Mouse (Mus musculus) gastrocnemius, postnatal 10 days (tissue): ENCODE measurements around the gene Tor4a. TPM values are rescaled to one million over a fixed set of nuclear protein-coding genes. Genes with fewer than 3 reads are reported as not detected.
A peak's percentile ranks its signal among the peaks of the same experiment; 100 is the strongest.

Source experiments
- DNase-seq: peaks from one replicate; pipeline ENCODE4 v3.0.0; 2021; ENCODE audit warnings: mixed read lengths
- total RNA-seq, 2 experiments: library from RNA; stranded (reverse); gene quantifications; 2 replicates each; pipeline ENCODE4 v1.2.3; 2021

Tor4a gene
- total RNA-seq, 2 experiments from 2014 or later: 1.9 to 2.9 TPM

- DNase-seq: peak; percentile 92
Observed at GRCm38 (mm10) chr2:25224766-25225752, 28.4 kb upstream of the Tor4a start.

GRCm38 (mm10) chr2:25224492-25224765 lies 27.7 kb upstream of the Tor4a start, which contains the start of gene Tubb4b:
TSS of gene Tubb4b (minus strand) at chr2:25224702.
- DNase-seq: no peak

GRCm38 (mm10) chr2:25223681-25224491 lies 27.2 kb upstream of the Tor4a start:
- DNase-seq: peak; percentile 78

- DNase-seq: no peak
Observed at GRCm38 (mm10) chr2:25221331-25221772, 24.7 kb upstream of the Tor4a start.

GRCm38 (mm10) chr2:25218445-25218844 lies 21.8 kb upstream of the Tor4a start, which contains the start of gene Fam166a:
TSS of gene Fam166a (plus strand) at chr2:25218745.
- no peak for DNase-seq

GRCm38 (mm10) chr2:25217666-25218065 lies 21.0 kb upstream of the Tor4a start:
- no peak for DNase-seq

GRCm38 (mm10) chr2:25214444-25214843 lies 17.8 kb upstream of the Tor4a start, which contains the start of gene Stpg3:
TSS of gene Stpg3 (minus strand) at chr2:25214637.
- DNase-seq: no peak

- no peak for DNase-seq
Observed at GRCm38 (mm10) chr2:25213266-25213865, 16.7 kb upstream of the Tor4a start.

GRCm38 (mm10) chr2:25211121-25211670 lies 14.5 kb upstream of the Tor4a start, which contains the start of gene Nelfb:
TSS of gene Nelfb (minus strand) at chr2:25211489.
- DNase-seq: peak; percentile 86

- no peak for DNase-seq
Observed at GRCm38 (mm10) chr2:25210686-25211085, 14.0 kb upstream of the Tor4a start.

- no peak for DNase-seq
Observed at GRCm38 (mm10) chr2:25207593-25207992, 10.9 kb upstream of the Tor4a start.

- no peak for DNase-seq
Observed at GRCm38 (mm10) chr2:25203631-25204214, 7.0 kb upstream of the Tor4a start.

- no peak for DNase-seq
Observed at GRCm38 (mm10) chr2:25200631-25201030, 3.9 kb upstream of the Tor4a start.

- DNase-seq: no peak
Observed at GRCm38 (mm10) chr2:25197946-25198345, 1.3 kb upstream of the Tor4a start.

GRCm38 (mm10) chr2:25197191-25197590 lies 505 bp upstream of the Tor4a start:
- no peak for DNase-seq

GRCm38 (mm10) chr2:25195211-25196156 lies 1.2 kb downstream of the Tor4a start:
- no peak for DNase-seq

- no peak for DNase-seq
Observed at GRCm38 (mm10) chr2:25194486-25195171, 2.1 kb downstream of the Tor4a start.

- DNase-seq: no peak
Observed at GRCm38 (mm10) chr2:25194006-25194405, 2.7 kb downstream of the Tor4a start.

- peak; percentile 79 for DNase-seq
Observed at GRCm38 (mm10) chr2:25193330-25193770, 3.3 kb downstream of the Tor4a start.

GRCm38 (mm10) chr2:25187841-25188240 lies 8.8 kb downstream of the Tor4a start:
- no peak for DNase-seq
